Mouse (Mus musculus) large intestine, adult 2 months (tissue): Measurements from ENCODE around the gene Tmem185b. TPM values are rescaled to one million over a fixed set of nuclear protein-coding genes. Genes with fewer than 3 reads are reported as not detected.

Experiments used
- DNase-seq: peaks from one replicate; pipeline ENCODE4 v3.0.0-alpha.2; 2012; ENCODE audit warnings: low read depth, low spot score
- WGBS: fragments of 180-500 bp; shearing (Covaris S2); methylation state at CpG from one replicate; pipeline ENCODE4 v1.1.7; 2018; 5-methylcytosine and 5-hydroxymethylcytosine counted together
- polyA plus RNA-seq: library from polyadenylated mRNA; depleted of rRNA; stranded (reverse); fragments of >200 nt; gene quantifications from 2 replicates; pipeline ENCODE4 v1.2.3, GENCODE M21; 2012

Tmem185b gene
- polyA plus RNA-seq, 1 experiment: 16.3 TPM

DNA sequence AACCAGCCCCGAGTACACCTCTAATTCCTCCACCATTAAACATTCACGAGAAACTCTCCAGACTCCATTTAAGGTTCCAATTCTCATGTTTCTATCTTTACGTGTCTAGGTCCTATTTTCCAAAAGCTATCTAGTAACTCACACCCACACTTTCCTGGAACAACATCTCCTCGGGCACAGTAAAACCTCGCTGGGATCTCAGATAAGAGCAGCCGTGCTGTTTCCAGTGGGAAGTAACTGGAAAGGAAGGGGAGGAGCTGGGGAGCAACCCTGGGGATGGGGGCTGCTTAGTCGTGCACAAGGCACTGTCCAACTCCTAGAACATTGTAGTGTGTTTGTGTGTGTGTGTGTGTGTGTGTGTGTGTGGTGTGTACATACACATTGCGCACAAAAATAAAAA, 24.1 kb upstream of the Tmem185b start:
- WGBS: 75% methylated on average over 8 of the region's 8 CpGs
- no peak for DNase-seq

DNA sequence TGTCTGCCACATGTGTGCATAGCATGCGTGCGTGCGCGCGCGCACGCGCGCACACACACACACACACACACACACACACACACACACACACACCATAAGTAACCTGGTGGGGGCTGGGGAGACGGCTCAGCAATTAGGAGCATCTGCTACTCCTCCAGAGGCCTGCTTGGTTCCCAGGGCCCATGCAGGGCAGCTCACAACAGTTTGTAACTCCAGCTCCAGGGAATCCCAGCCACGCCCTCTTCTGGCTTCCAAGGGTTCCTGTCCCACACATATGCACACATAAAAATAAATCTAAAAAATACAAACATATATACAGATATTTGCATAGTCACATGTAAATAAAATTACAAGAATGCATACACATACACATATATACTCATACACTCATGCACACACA, 23.2 kb upstream of the Tmem185b start:
- DNase-seq: no peak
- 95% methylated on average over 11 of the region's 11 CpGs for WGBS

GRCm38 (mm10) chr1:119503181-119503580, 22.8 kb upstream of the Tmem185b start:
- WGBS: 62% methylated on average over 3 of the region's 3 CpGs

DNA sequence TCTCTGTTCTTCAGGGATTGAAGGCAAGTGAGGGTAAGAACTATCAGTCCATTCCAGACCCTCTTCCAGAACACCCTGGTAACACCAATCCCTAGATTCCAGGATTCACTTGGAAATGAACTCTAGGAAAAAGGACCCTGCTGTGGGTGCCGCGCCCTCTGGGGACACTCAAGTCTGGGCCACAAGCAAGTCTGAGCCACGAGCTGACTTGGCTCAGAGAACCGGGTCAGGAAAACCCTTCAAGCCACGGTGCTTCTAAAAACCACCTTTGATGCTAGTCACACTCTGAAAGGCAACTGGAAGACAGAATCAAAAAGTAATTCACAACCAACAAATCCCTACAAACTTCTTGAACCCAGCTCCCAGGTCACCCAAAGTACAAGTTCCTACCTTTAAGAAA, 22.2 kb upstream of the Tmem185b start:
- WGBS: 3% methylated on average over 5 of the region's 5 CpGs
- DNase-seq: no peak

More at GRCm38 (mm10) chr1:119503181-119503580, 22.8 kb upstream of the Tmem185b start:
- no peak for DNase-seq

- DNase-seq: peak; percentile 95
- WGBS: under 1% methylated on average over 57 of the region's 57 CpGs
Observed at GRCm38 (mm10) chr1:119504260-119505062, 21.5 kb upstream of the Tmem185b start, which contains the start of gene Ralb. Gene Ralb (minus strand): TSS chr1:119504794.

GRCm38 (mm10) chr1:119505951-119506350, 20.0 kb upstream of the Tmem185b start:
- DNase-seq: no peak
- 81% methylated on average over 3 of the region's 3 CpGs for WGBS

DNA sequence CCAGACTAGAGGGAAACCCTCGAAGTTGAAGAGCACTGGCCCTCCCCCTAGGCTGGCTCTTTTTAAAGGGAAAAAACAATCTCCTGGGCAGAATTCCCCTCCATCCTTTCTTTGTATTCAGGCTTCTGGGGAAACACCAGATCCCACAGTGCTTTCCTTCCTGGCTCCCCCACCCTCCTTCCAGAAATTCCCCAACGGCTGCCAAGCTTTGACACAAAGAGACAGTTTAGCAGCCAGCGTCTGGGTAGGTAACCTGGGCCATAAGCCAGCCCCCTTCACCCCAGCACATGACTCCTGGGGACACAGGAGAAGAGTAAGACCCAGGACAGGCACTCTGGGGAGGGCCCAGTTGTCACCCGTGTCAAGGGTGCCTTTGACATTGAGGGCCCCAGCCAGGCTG, 17.4 kb upstream of the Tmem185b start:
- no peak for DNase-seq
- WGBS: 36% methylated on average over 4 of the region's 4 CpGs

DNA sequence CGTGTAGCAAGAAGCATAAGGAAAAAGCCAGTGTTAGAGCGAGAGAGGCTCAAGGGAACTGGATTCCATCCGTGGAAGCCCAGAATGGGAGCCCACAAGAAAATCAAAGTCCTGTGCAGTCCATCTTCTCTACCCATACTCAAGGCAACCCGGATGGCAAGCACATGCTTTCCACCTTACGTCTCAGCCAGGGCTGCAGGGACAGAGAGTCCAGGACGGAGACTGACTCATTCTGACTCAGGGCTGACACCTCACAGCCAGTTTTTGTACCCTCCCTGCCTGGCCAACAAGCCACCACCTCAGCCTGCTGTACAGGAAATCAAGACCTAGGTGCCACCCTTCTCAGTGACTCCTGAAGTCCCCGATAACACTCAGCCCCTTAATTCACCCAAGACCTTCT, 16.5 kb upstream of the Tmem185b start:
- 75% methylated on average over 7 of the region's 7 CpGs for WGBS
- DNase-seq: no peak

- no peak for DNase-seq
- 66% methylated on average over 9 of the region's 9 CpGs for WGBS
Observed at GRCm38 (mm10) chr1:119510409-119510808, 15.6 kb upstream of the Tmem185b start.

DNA sequence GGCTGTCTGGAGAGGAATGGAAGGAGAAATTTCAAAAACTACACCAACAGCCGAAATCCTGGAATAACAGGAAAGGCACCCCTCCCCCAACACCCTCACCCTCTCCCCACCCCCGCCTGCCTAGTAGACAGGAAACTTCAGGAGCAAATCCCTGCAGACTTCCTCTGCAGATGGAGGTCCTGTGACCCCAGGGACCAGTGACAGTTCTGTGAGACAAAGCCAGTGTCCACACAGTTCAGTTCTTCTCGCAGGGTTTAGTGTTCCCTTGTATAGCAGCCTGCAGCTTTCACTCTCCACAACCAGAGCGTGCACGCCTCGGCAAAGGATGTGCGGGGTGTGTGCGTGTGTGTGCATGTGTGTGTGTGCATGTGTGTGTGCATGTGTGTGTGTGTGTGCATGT, 15.1 kb upstream of the Tmem185b start:
- no peak for DNase-seq
- 78% methylated on average over 8 of the region's 8 CpGs for WGBS

- 79% methylated on average over 7 of the region's 7 CpGs for WGBS
- DNase-seq: no peak
Observed at GRCm38 (mm10) chr1:119518060-119518459, 7.9 kb upstream of the Tmem185b start.

GRCm38 (mm10) chr1:119518786-119519185, 7.2 kb upstream of the Tmem185b start:
- no peak for DNase-seq

- DNase-seq: no peak
- WGBS: 48% methylated on average over 6 of the region's 6 CpGs
Observed at GRCm38 (mm10) chr1:119519286-119519685, 6.7 kb upstream of the Tmem185b start.

DNA sequence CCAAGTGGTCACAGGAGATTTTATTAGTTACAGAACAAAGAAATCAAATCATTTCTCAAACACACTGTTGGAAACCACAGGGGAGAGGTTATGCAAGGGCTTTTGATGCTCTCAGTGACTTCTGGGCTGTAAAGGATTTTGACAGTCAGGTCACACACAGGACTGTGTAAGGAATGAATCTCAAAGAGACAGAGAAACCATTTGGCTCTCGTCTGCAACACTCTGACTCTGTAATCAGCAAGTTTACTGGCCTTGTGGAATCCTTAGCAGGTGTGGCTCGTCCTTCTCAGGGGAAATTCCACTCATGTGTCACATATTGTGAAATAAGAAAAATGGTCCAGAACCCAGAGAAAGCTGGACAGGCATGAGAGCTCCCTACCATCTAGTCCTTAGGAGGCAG, 4.9 kb upstream of the Tmem185b start:
- no peak for DNase-seq
- WGBS: 33% methylated on average over 2 of the region's 2 CpGs

GRCm38 (mm10) chr1:119521681-119522080, 4.3 kb upstream of the Tmem185b start:
- no peak for DNase-seq
- 48% methylated on average over 7 of the region's 7 CpGs for WGBS

DNA sequence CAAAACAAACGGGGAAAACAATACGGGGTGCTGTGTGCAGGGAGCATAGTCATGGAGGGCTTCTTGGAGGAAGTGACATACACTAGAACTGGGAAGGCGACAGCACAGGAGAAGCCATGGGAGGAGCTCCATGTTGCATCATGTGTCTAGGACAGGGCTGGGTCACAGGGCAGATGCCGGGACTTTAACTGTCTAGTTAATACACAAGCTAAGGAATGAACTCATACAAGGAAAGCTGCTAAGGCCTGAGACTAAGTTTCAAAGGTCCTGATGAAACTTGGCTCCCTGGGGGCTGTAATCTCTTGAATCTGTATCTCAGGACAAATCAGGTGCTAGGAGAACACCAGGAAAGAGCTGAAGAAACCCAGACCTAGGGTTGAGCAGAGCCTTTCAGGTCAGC, 3.2 kb upstream of the Tmem185b start:
- WGBS: 47% methylated on average over 4 of the region's 4 CpGs
- DNase-seq: no peak

GRCm38 (mm10) chr1:119523369-119523768, 2.6 kb upstream of the Tmem185b start:
- 65% methylated on average over 7 of the region's 7 CpGs for WGBS
- DNase-seq: no peak

- no peak for DNase-seq
- WGBS: 90% methylated on average over 7 of the region's 7 CpGs
Observed at GRCm38 (mm10) chr1:119523826-119524225, 2.1 kb upstream of the Tmem185b start.

DNA sequence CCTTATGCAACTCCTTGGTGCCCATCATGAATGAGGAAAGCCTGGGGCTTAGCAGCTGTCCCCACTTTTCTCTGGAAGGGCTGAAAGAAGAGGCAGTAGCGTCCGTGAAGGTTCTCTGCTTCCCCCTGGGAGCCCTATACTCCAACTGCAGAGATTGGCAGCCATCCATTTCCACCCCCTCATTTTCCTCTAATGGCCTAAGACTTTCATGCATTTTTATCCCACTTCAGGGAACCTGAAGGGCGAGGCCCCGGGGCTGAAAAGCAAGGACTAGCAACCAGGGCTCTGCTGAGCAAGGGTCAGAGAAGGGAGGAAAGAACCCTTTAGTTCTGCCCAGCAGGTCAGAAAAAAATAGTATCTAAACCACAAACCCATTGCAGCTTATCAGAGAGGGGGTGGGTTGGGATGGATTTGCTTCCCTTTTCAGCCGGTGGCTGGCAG, 936 bp upstream of the Tmem185b start:
- WGBS: 13% methylated on average over 5 of the region's 5 CpGs
- no peak for DNase-seq

GRCm38 (mm10) chr1:119530941-119531340, 5.0 kb downstream of the Tmem185b start:
- peak; percentile 85 for DNase-seq

DNA sequence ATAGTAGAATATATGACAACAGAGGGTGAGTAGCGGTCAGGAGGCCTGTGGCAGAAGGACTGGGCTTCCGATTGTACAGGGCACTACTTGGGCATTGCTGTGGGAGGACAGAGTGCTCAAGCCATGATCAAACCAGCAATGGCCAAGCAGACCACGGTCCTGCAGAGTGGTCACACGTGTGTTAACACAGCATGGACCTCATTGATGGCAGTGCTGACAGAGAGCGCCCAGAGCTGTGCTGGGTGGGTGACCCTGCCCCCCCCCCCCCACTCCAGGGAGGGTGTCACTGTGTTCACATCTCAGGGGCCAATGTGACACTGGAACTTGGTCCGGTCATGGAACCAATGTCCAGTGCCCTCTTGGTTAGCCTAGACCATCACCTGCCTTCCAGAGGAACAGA, 6.2 kb downstream of the Tmem185b start:
- DNase-seq: no peak
- 98% methylated on average over 6 of the region's 6 CpGs for WGBS

More at GRCm38 (mm10) chr1:119530941-119531340, 5.0 kb downstream of the Tmem185b start:
- 22% methylated on average over 13 of the region's 13 CpGs for WGBS
